Mouse (Mus musculus): ENCODE results near the gene D630039A03Rik. TPM values are rescaled to one million over a fixed set of nuclear protein-coding genes. Genes with fewer than 3 reads are reported as not detected.

The D630039A03Rik gene
- total RNA-seq (2023) = 0.70 TPM

GRCm38 (mm10) chr4:57916201-57916661 lies at the start of gene D630039A03Rik:
Gene D630039A03Rik, minus strand, starts transcription at chr4:57916297.

GRCm38 (mm10) chr4:57956029-57956960 lies 40.2 kb upstream of the D630039A03Rik start, which contains the start of gene Txn1:
Gene Txn1, minus strand, starts transcription at chr4:57956411.

Other genes with a start within 250 kb of the D630039A03Rik start
- gene Akap2, start 198.6 kb downstream of the D630039A03Rik start, total RNA-seq (2023) = 33.0 TPM
- gene Txn1, start 40.1 kb upstream of the D630039A03Rik start, total RNA-seq (2023) = 53.6 TPM
- not detected for gene Txndc8, start 92.8 kb upstream of the D630039A03Rik start, total RNA-seq (2023)

Data from CD8-positive naive resting alpha-beta T cell, adult 57 days (primary cell).